Mouse (Mus musculus) heart, postnatal 25 days (tissue): ENCODE measurements at regions not wholly inside any gene's neighbourhood (a gene's known extent, or its start where the extent isn't known, plus 50 kb on each side); places are given as distances from the start of the nearest gene placed in this dataset.

Source experiments
- DNase-seq: peaks from one replicate; pipeline ENCODE4 v3.0.0; 2022; ENCODE audit warnings: low spot score
- intact Hi-C: fragments of 180-260 bp; cut with DNase I; formaldehyde crosslinking; loops from one replicate; pipeline ENCODE4 v1.15.1; 2025

DNA sequence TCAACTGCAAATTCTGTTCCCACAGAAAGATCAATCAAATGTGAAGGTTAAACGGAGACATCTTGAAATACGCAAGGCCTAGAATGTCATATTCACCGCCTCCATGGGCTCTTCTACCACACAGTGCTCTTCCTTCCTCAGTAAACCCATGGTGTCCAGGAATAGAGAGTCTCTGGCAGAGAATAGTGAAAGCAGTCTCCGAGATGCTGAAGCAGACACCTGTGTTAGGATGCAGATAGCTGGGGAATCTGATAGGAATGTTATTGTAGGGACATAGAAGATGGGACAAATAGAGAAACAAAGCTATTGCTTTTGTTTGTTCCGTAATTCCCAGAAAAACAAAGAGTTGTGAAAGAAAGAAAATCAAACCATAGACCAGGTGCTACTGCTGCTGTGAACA, 328.5 kb downstream of the Cd83 start:
- intact Hi-C loops = no loop called here
- no peak for DNase-seq

DNA sequence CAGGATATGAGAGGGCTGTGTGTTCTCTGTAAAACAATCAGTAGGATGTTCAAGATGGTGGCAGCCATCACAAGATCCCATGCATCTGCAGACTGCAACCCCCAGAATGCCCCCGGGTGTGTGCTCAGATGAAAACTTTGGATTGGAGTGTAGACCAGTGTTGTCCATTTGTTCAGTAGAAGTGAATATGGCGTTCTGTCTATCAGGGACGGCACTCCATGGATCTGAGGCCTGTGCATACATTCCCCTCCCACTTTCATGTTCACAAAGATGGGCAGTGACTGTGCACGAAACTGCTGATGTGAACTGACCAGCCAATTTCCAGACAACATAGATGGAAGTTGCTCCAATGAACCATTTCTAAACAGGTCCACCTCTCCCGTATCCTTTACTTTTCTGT, 330.3 kb downstream of the Cd83 start:
- no peak for DNase-seq
- intact Hi-C loops = no loop called here

DNA sequence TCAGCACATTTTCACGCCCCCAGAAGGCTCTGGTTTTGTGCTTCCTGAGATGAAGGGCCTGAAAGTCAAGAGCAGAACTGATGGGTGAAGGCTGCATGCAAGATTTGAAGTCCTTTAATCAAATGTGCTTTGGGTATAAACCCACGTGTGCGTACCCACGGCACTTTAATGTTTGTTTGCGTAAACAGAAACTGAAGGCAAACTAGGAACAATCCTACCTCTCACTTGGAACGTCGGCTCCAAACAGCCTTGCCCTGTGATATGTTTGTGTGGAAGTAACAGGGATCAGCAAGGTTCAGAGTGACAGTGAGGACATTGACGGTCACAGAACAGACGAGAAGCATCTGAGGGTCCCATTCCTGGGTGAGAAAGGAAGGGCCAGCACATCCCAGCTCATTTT, 333.3 kb downstream of the Cd83 start:
- intact Hi-C loops = no loop called here
- no peak for DNase-seq

DNA sequence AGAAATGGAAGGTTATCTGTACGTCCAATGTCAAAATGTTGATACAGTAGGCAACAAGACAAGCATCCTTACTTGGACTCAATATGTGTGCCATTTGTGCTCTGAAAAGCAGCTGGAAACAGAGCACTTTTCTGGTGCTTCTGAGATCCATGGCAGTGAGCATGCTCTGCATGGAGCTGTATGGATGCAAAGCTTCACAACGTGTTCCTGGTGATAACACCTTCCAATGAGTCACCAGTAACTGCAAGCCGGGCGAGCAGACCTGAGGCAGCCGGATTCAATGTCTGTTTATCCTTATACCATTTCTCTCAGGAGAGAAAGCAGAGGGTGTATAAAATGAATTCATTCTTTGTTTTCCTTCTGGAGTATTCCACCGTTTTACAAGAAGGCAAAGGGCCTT, 334.3 kb downstream of the Cd83 start:
- no peak for DNase-seq
- intact Hi-C loops = no loop called here

DNA sequence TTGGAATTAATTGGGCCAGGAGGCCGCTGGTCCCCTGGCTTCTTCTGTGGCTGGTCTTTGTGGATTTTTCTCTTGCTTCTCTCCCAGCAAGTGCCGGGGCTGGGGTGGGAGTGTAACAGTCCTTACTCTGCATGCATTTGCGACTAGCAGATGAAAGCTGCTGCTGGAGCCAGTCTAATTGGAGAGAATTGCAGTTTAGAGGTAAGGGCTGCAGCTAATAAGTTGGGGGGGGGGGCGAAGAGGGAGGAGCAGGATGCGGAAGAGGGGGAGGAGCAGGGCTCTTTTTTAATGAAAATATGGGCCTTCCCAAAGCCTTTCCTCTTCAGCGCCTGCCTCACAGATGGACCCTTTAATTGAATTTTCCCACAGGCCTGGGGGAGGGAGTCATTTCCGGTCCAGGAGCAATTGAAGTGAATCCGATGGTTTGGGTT, 336.7 kb downstream of the Cd83 start:
- DNase-seq = no peak
- intact Hi-C loops = no loop called here

DNA sequence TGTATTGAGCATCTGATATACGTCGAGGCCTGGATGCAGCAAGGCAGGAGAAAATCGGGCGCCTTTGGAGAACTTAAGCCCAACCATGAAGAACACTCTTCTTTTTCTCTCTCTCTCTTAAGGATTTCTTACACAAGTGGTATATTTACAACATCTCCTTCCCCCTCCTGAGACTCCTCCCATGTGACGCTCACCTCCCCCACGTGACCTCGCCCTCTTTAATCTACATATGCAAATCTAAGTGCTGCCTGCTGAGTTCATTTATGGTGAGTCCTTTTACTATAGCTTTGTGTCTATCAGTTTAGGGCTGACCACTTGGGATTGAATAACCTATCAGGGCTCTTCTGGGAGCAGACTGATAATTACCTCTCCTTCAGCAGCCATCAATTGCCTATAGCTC, 337.4 kb downstream of the Cd83 start:
- intact Hi-C loops = no loop called here
- DNase-seq = no peak

DNA sequence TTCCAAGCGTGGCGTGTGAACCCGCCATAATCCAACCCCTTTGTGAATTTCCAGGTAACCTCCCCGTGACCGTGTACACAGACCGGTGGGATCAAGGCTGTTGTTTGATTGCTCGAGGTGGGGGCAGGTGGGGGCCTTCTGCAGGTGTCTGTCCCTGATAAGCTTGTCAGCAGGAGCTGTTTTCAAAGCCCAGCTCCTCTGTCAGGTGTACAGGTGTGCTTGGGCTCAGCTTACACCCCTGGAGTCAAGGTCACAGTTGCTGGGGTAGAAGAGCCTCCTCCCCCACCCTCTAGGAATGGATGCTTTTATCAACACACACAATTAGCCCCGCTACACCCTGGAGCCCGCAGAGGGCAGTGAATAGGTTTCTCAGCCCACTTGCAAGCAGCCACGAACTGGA, 341.6 kb downstream of the Cd83 start:
- intact Hi-C loops = no loop called here
- no peak for DNase-seq

DNA sequence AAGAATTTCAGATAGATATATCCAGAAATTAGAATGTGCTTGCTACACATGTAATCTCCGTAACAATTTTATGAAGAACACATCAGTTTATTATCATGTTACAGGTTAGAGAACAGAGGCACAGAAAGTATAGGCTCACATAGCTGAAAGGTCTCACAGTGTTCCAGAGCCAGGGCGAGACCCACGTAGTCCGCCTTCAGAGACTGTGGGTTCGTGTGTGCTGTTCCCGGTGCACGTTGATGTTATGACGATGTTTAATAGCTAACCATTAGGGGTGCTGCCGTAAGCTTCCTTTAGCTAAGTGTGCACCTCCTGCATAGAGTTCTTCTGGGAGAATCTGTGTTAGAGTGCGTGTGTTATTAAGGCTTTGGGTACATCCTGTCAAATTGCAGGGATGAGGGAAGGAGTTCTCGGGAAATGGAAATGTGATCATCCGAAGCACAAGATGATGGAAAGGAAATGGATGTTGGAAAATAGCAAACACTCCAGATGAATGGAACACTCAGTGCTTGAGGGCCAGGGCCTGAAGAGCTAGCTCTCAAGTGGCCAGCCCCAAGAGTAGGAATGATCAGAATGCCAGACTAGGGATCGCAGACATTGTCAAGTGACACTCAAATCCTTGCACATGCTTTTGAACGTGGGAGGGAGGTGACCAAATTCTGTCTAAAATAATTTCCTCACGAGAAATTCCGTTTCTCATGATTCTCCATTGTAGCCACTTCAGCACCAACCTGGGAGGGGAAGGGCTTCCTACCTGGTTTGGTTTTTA, 344.1 kb downstream of the Cd83 start:
- DNase-seq = no peak
- intact Hi-C loops = no loop called here

DNA sequence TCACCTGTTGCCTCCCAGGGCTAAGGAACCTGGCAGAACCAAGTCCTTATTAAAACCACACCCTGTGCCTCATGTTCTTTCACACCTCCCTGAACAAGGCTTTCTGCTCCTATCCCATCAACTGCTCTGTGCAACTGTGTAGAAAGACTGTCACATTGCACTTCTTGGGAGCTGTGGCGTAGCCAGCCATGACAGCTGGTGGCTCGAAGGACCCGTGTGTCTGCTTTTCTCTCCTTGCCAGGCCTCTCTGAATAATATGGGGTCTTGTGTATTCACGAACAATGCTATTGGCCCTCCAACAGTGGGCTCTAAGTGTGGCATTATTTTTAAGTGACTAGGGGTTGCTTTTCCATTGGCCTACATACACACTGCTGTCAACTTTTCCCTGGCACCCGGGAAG, 347.3 kb downstream of the Cd83 start:
- intact Hi-C loops = no loop called here
- DNase-seq = no peak

DNA sequence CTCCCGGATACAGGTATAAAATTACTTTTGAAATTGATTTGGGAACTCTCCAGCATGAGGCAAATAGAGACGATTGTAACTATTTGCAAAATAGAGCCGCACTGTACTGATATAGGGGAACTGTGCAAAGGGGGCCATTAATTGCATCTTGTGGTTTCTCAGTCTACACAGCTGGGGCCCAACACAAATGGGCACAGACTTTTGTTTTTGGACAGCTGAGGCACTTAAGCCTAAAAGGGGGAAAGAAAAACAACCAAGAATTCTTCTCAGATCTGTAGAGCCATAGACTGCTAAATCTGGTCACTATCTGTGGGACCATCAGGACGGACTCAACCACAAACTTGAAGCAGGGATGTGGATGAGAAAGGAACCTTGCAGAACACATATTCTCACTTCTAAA, 347.9 kb downstream of the Cd83 start:
- intact Hi-C loops = no loop called here
- no peak for DNase-seq

DNA sequence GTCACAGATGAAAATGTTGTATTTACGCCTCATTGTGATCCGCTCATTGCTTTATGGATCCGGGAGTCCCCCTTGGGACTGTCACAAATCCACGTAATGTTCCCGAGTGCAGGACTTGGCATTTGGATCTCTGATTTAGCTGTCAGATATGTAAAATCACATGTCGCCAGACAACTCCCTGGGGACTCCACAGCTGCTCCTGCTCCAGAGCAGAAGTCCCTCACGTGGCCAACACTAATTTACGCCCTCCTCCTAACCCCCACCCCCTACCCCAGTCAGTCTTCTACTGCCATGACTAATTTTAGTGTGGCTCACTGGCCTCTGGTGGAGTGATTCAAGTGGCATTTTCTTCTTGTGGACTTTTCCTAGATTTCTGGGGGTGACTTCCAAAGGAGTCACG, 348.9 kb downstream of the Cd83 start:
- DNase-seq = peak; percentile 51
- intact Hi-C loops = no loop called here

DNA sequence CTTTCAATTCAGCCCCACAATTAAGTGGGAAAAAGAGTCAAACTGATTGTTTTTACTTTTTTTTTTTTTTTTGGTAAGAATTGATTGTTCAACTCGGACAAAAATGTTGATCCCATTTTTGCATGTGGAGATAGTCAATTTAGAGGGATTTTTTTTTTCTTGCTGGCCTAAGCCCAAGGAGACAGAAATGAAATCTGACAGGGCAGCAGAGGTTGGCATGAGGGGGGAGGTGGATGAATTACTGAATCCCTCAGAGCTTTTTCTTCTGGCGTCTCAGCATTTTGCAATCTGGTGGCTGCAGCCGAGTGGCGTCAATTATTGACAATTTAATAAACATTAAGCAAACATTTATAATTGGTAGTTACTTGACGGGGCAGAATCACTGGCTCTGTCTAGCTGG, 356.6 kb downstream of the Cd83 start:
- intact Hi-C loops = no loop called here
- DNase-seq = no peak

DNA sequence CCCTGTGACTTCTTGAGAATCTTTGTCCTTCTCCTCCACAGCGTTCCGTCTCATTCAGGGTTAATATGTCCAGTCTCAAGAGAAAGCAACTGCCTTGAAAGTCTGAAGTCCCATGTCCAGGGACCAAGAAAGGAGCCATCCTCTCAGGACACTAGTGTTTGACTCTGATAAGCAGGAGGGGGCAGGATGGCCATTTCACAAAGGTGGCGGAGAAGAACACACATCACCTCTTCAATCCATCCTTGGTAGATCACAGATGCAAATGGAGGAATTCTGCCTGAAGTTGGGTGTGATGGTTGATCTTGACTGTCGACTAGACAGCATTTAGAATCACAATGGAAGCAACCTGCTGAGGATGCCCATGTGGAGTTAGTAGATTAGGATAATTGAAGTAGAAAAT, 360.9 kb downstream of the Cd83 start:
- intact Hi-C loops = no loop called here
- DNase-seq = no peak

DNA sequence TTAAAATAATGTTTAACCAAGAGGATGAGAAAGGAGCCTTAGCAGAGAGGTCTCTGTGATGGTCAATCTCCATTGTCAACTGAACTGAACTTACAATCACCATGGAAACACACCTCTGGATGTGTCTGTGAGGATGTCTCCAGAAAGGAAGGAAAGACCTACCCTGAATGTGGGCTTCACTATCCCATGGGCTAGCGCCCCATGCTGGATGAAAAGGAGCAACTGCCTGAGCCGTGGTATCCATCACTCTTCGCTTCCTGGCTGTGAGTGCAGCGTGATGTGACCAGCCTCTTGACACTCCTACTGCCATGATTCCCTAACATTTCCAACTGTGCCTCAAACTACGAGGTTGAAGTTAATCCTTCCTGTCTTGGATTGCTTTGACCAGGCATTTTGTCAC, 363.3 kb downstream of the Cd83 start:
- no peak for DNase-seq
- intact Hi-C loops = no loop called here

DNA sequence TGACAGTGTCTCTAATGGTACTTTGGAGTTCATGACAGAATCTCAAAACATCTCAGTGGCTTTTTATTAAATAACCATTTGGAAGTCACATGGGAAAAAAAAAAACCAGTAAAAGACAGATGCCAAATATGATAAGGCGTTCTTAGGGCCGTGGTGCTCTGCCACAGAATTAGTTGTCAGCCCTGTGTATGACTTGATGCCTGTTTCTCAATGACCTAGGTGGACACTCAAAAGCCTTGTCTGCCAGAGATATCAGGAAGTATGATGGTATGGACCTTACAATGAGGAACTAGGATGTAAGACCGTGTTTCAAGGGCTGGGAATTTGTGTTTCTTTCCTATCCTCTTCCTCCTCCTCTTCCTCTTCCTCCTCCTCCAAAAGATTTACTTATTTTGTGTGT, 364.9 kb downstream of the Cd83 start:
- no peak for DNase-seq
- intact Hi-C loops = no loop called here

DNA sequence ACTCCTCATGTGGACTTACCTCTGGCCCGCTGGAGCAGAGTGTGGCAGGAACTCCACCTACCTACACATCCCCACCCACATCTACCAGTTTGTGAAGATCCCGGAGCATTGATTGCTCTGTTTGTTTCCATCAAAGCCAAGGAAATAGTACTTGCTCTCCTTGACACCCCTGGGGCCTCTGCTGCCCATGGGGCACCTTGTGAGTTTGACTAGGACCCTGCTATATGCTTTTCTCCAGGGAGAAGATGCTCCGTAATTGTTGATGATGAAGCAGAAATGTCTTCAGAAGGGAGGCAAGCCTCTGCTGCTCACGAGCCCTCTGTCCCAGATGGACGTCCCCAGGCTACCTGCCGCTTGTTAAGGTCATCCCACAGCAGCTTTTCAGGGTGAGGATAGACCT, 367.0 kb downstream of the Cd83 start:
- intact Hi-C loops = no loop called here

DNA sequence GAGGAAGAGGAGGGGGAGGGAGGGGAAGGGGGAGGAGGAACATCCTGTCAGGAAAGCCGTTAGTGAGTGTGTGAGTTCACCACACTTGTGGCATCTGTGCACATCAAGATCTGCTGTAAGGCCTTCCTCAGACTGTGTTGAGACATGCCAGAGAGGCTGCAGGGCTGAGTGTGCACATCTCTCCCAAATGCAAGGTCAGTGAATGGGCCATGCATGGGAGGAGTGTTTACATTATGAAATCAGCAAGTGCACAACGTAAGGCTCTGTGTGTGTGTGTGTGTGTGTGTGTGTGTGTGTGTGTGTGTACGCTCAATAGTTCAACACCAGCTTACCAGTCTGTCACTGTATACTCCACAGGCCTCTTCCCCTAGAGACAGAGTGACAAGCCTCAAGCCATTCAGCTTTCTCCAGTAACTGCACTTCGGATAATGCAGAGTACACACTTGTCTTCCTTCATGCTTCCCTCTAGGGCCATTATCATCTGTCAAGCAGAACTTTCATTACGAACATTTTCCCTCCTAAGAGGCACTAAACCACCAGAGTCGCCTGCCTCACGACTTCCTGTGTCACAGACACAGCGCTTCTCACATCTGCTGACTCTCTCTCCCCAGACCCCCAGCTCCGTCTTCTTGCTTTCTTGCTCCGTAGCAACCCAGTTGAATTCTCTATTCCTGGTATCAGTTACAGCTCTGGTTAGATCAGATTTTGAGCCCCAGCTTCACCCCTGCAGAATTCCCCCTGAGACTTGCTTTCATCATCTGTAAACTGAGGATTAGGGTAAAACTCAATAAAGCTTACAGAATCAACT, 368.4 kb downstream of the Cd83 start:
- intact Hi-C loops = no loop called here
- DNase-seq = no peak

More for the DNA sequence above, 367.0 kb downstream of the Cd83 start:
- no peak for DNase-seq

DNA sequence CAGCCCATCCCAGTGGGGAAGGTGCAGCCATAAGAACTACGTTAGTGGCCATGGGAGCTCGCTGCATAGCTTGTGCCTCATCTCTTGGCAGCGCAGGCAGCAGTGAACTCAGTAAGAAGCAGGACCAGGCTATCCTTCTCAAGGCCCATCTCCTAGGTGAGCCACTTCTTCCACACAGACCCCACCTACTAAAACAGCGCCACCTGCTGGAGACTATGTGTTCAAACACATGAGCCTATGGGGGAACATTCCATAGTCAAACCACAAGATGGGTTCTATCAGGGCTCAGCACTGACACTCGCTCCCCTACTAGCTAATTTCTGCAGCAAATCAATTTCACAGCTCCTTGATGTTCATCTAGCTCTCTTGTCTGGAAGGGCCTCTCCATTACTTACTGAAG, 369.2 kb downstream of the Cd83 start:
- DNase-seq = no peak
- intact Hi-C loops = no loop called here

DNA sequence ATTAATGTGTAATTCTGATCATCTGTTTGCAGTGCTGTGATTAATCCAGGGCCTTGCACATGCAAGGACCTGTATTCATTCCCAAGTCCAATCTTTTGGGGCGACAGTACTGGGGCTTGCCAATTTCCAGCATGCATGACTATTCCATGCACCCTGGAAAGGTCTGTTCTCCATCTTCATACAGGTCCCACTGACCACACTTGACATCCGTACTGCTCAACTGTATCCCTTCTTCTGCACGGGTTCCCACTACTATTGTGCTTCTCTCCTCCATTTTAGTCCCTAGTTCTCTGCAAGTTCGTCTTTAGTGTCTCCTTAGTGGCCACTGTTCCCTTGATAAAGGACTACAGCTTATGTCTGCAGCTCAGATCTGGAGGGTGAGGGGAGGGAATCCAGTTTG, 371.4 kb downstream of the Cd83 start:
- DNase-seq = no peak
- intact Hi-C loops = loop anchor here (5.0 kb wide), 1 partner anchor 289 kb away; no protein-coding TSS in a partner anchor

DNA sequence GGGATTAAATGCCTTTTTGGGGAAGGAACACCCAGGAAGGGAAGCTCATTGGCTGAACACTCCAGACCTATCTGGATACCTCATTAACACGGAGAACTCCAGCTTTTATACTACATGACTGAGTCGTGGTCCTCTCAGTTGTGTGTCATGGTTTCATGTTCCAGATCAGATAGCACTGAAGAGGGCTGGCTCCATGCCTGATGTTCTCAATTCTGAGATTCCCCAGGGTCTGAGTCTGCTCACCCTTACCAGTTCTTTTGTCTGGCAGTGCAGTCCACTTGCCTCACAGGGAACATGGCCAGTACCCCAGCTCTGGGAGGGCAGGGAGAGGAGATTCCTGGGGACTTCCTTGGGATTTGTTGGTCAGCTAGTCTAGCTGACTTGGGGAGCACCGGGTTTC, 372.0 kb downstream of the Cd83 start:
- intact Hi-C loops = loop anchor here (5.0 kb wide), 1 partner anchor 289 kb away; no protein-coding TSS in a partner anchor
- DNase-seq = no peak

DNA sequence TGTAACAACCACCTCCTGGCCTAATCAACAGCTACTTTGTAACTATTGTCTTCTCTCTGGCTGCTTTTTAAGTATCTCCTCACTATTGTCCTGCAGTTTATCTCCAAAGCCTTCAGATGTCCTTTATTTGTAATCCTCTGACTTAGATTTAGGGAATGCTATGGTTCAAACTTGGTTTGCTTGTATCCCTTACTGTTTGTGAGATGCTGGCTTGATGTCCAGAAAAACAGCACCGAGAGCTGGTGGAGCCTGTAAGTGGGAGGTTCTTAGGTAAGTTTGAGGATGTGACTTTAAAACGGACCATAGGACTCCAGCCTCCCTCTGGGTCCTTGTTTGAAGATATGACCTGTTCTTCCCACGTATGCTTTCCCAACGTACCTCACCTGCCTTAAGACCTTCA, 372.7 kb downstream of the Cd83 start:
- intact Hi-C loops = loop anchor here (5.0 kb wide), 1 partner anchor 290 kb away; no protein-coding TSS in a partner anchor
- DNase-seq = no peak
